Mouse (Mus musculus) stomach, postnatal 0 days (tissue): ENCODE results near the gene Il16.

Source experiments
- CTCF ChIP-seq: IDR thresholded peaks from 2 replicates; pipeline ENCODE4 v1.5.1; 2016; ENCODE audit warnings: antibody characterized with exemption, low read depth, mild to moderate bottlenecking, moderate library complexity
- EP300 ChIP-seq: optimal IDR thresholded peaks from 2 replicates; pipeline ENCODE3; 2016; ENCODE audit warnings: antibody characterized with exemption

DNA sequence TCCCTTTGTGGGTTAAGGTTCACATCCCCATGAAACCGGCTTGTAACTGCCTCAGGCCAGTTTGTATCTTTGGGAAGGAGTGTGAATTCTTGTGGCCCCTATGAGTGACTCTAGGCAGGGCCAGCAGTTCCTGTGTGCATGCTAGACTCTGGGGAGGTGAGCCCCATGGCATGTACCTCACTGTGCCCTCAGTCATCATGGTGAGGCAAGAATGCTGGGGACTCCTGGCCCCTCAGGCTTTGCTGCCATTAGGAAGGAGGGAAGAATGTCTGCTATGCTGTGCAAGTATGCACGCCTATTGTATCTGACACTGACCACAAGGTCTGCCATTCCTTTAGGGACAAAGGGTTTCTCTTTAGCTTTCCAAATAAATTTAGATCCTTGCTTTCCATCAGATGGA lies 104.4 kb downstream of the Il16 start:
- TF ChIP-seq CTCF (no peak), EP300 (no peak)
